Mouse (Mus musculus) cortical plate, adult 2 months (tissue): ENCODE data around the gene Trip10.

Source experiments
- CTCF ChIP-seq: fragments of 200-500 bp; IDR thresholded peaks from 2 replicates; pipeline ENCODE4 v1.5.1; 2011; ENCODE audit warnings: mild to moderate bottlenecking, control low read depth, low read length; ENCODE audit not compliant: insufficient read depth; ENCODE audit errors: extremely low read depth
- POLR2A ChIP-seq: fragments of 200-500 bp; IDR thresholded peaks from 2 replicates; pipeline ENCODE4 v1.6.1; 2011; ENCODE audit warnings: mild to moderate bottlenecking, low read length, control low read depth; ENCODE audit not compliant: insufficient read depth; ENCODE audit errors: extremely low read depth

DNA sequence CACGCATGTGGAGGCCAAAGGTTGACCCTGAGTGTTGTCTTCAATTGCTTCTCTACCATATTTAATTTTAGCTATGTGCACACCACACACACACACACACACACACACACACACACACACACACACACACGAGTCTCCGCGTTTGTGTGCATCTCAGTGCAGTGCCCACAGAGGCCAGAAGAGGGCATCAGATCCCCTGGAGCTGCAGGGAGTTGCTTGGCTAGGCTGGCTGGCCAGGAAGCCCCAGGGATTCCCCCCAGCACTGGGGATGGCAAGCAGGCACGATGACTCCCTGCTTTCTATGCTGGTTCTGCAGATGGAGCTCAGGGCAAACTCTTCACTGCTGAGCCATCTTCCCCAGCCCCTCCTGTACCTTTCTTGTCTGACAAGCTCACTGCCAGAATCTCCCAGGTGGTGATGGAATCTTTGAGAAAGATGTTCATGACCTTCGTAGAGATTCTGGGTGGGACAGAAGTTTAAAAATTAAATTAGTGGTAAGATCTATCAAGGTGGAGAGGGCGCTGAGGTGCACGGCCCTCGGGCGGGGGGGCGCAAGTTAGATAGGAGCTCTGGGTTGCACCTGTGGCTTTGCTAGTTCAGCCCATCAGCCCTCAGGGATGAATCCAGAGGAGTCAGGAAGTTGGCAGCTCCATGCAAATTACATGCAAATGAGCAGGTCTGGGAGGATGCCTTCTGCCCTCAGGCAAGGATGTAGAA lies 29.9 kb upstream of the Trip10 start:
- TF ChIP-seq CTCF (peak; percentile 56), POLR2A (no peak)
